Mouse (Mus musculus) embryonic facial prominence, embryonic 11.5 days (tissue): ENCODE data around the gene Cacna2d4. TPM values are rescaled to one million over a fixed set of nuclear protein-coding genes. Genes with fewer than 3 reads are reported as not detected.

Experiments
- polyA plus RNA-seq: library from polyadenylated mRNA; unstranded; fragments of >200 nt; fragmentation: Nextera tagmentation; extraction: Ambion mirVana; gene quantifications from 2 replicates; pipeline ENCODE4 v1.2.1, GENCODE M21; 2014

The Cacna2d4 gene
- polyA plus RNA-seq, 1 experiment from 2014 or later = not detected

Other genes with a start within 250 kb of the Cacna2d4 start
- 7.3 and 7.9 TPM in 2 replicates for gene Dcp1b, start 61.3 kb upstream of the Cacna2d4 start, polyA plus RNA-seq
- 4.3 and 4.7 TPM in 2 replicates for gene Cacna1c, start 40.1 kb upstream of the Cacna2d4 start, polyA plus RNA-seq
- gene Lrtm2, start 94.2 kb downstream of the Cacna2d4 start, polyA plus RNA-seq = 0.10 TPM in 1 of 2 replicates, not detected in the other
- 15.4 and 16.2 TPM in 2 replicates for gene Adipor2, start 181.2 kb downstream of the Cacna2d4 start, polyA plus RNA-seq
- gene Fbxl14, start 243.1 kb downstream of the Cacna2d4 start, polyA plus RNA-seq = 6.0 and 7.0 TPM in 2 replicates